Mouse (Mus musculus) liver, embryonic 15.5 days (tissue): ENCODE data around the gene Ppp1r3e. TPM values are rescaled to one million over a fixed set of nuclear protein-coding genes. Genes with fewer than 3 reads are reported as not detected.

ENCODE experiments used
- ATAC-seq: fragments of 200-750 bp; cut with Nextera tagmentation; 2 replicates; pipeline ENCODE4 v1.8.0; 2017; ENCODE audit warnings: moderate number of reproducible peaks, mild to moderate bottlenecking, moderate library complexity; ENCODE audit not compliant: insufficient read depth
- H3K27ac ChIP-seq: fragments of 300-500 bp; sonication (generic); replicated peaks from 2 replicates; pipeline ENCODE4 v1.5.1; 2015; ENCODE audit warnings: mild to moderate bottlenecking, inconsistent platforms
- H3K27me3 ChIP-seq: fragments of 300-500 bp; sonication (generic); 2 replicates; pipeline ENCODE4 v1.6.1; 2015; ENCODE audit warnings: mild to moderate bottlenecking, inconsistent platforms
- H3K36me3 ChIP-seq: fragments of 300-500 bp; sonication (generic); replicated peaks from 2 replicates; pipeline ENCODE4 v1.6.1; 2015; ENCODE audit warnings: moderate library complexity, mild to moderate bottlenecking, inconsistent platforms
- H3K4me1 ChIP-seq: fragments of 300-500 bp; sonication (generic); replicated peaks from 2 replicates; pipeline ENCODE4 v1.6.1; 2015; ENCODE audit warnings: inconsistent platforms
- H3K4me2 ChIP-seq: fragments of 300-500 bp; sonication (generic); 2 replicates; pipeline ENCODE4 v1.6.1; 2015; ENCODE audit warnings: moderate library complexity, mild to moderate bottlenecking, inconsistent platforms
- H3K4me3 ChIP-seq: fragments of 300-500 bp; sonication (generic); replicated peaks from 2 replicates; pipeline ENCODE4 v1.5.1; 2015; ENCODE audit warnings: mild to moderate bottlenecking, inconsistent platforms
- H3K9ac ChIP-seq: fragments of 300-500 bp; sonication (generic); 2 replicates; pipeline ENCODE4 v1.6.1; 2015; ENCODE audit warnings: moderate library complexity, mild to moderate bottlenecking, inconsistent platforms
- H3K9me3 ChIP-seq: fragments of 300-500 bp; sonication (generic); replicated peaks from 2 replicates; pipeline ENCODE4 v1.6.1; 2016; ENCODE audit warnings: inconsistent platforms
- WGBS: fragments of 180-500 bp; shearing (Covaris S2); methylation state at CpG from one replicate; pipeline ENCODE4 v1.1.7; 2015; ENCODE audit warnings: mixed read lengths; ENCODE audit not compliant: insufficient replicate concordance; 5-methylcytosine and 5-hydroxymethylcytosine counted together
- polyA plus RNA-seq: library from polyadenylated mRNA; unstranded; fragments of >200 nt; fragmentation: Nextera tagmentation; extraction: Ambion mirVana; gene quantifications from 2 replicates; pipeline ENCODE4 v1.2.1, GENCODE M21; 2015

Ppp1r3e gene
- polyA plus RNA-seq, 1 experiment from 2014 or later, result 0.33 TPM

DNA sequence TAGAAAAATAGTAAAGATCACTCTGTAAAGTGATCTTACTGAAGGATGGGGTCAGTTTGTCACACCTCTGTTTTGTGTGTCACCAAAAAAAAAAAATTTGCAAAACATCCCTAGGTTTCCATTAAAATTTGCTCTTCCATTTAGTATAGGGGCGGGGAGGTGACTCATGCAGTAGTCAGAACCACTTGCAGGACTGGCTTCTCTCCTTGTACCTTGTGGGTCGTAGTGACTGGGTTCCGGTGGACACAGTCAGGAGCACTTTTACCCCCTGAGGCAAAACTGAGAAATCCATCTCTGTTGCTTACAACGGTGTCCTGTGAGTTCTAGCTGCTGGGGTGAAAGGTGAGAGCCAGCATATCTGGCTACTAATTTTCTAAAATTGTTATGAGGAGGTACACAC lies 26.3 kb upstream of the Ppp1r3e start:
- no peak overlapping the region for H3K9ac ChIP-seq
- 75% methylated on average over 4 of the region's 4 CpGs for WGBS
- no peaks in the 10 kb centered on the region for H3K9me3 ChIP-seq

DNA sequence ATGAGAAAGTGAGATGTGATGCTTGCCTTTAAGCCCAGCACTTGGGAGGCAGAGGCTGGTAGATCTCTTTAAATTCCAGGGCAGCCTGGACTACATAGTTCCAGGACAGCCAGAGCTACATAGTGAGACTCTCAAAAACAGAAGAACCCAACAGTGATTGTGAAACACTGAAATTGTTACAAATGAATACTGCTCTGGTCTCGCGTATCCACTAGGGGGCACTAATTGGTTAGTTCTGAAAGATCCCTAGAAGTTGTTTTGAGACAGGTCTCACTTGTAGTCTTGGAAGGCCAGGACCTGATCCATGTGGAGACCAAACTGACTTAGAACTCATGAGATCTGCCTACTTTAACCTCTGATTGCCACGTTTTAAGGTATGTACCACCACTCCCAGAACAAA lies 23.0 kb upstream of the Ppp1r3e start:
- ATAC-seq, result no peak
- under 1% methylated on average over 3 of the region's 3 CpGs for WGBS
- no peak overlapping the region for H3K4me3 ChIP-seq
- no peak overlapping the region for H3K9ac ChIP-seq
- no peaks in the 10 kb centered on the region for H3K9me3 ChIP-seq
- peaks cover 33% of the 10 kb centered on the region for H3K36me3 ChIP-seq
- no peak overlapping the region for H3K4me2 ChIP-seq
- H3K27me3 ChIP-seq, result 0 out of 2 replicates have a peak, but pooled peaks cover 2% of the 10 kb centered on the region
- H3K4me1 ChIP-seq, result peaks cover 17% of the 10 kb centered on the region
- H3K27ac ChIP-seq, result no peak overlapping the region

More for the DNA sequence above, 26.3 kb upstream of the Ppp1r3e start:
- no peak overlapping the region for H3K4me2 ChIP-seq
- H3K27ac ChIP-seq, result no peak overlapping the region
- H3K27me3 ChIP-seq, result peaks cover 7% of the 10 kb centered on the region; the same call in 1 of the 2 replicates
- no peak for ATAC-seq
- peaks cover under 1% of the 10 kb centered on the region; the same call in 1 of the 2 replicates for H3K36me3 ChIP-seq
- peaks cover 3% of the 10 kb centered on the region for H3K4me1 ChIP-seq
- H3K4me3 ChIP-seq, result no peak overlapping the region

DNA sequence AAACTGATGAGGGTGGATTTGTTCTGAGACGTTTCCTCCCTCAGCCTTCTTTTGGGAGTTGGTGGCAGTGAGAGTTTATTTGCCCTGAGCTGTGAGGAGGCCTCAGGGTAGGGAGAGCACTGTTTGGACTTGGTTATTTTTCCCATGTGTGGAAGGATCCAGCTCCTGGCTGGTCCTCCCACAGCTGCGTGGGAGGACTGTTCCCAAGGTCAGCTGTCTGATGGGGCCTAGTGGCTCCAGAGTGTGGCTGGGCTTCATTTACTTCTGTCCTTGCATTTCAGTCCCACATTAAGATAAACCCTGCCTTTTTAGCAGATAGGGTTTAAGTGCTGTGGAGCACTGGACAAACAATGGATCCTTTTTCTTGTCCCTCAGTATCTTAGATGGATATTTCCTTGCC lies 20.1 kb upstream of the Ppp1r3e start:
- WGBS, result 74% methylated on average over 2 of the region's 2 CpGs
- ATAC-seq, result no peak
- Histone ChIP-seq H3K9me3 (no peaks in the 10 kb centered on the region), H3K4me3 (no peak overlapping the region), H3K36me3 (peaks cover 33% of the 10 kb centered on the region), H3K4me2 (no peak overlapping the region), H3K27me3 (no peaks in the 10 kb centered on the region), H3K27ac (no peak overlapping the region), H3K9ac (no peak overlapping the region), H3K4me1 (peaks cover 33% of the 10 kb centered on the region)

DNA sequence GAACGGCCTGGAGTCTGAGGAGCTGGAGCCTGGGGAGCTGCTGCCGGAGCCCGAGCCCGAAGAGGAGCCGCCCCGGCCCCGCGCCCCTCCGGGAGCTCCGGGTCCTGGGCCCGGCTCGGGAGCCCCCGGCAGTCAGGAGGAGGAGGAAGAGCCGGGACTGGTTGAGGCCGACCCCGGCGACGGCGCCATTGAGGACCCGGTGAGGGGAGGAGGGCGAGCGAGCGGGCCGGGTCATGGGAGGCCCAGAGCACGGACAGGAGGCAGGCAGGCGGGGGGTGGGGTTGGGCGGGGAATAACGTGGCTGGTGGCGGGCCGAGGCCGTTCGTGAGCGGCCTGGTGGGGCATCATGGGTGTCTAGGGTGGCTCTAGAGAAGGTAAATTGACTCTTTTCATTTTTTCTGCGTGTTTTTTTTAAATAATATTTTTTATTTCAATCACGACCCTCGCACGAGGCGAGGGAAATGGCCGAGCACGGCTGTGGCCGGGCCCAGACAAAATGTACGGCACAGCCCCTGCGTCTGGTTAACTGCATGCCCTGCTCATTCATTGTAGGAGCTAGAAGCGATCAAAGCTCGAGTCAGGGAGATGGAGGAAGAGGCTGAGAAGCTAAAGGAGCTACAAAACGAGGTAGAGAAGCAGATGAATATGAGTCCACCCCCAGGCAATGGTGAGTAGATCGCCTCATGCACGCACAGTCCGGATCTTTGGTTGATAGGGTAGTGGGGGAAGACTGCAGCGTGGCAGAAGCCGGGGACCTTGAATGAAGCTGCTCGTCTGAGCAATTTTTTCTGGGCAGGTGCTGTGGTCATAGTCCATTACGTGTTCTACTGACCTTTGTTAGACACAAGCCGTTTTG lies 17.2 kb upstream of the Ppp1r3e start:
- Histone ChIP-seq H3K9me3 (no peaks in the 10 kb centered on the region), H3K9ac (peak overlapping the region; percentile 98), H3K4me3 (peak overlapping the region; percentile 90), H3K4me2 (peak overlapping the region; percentile 89), H3K27me3 (no peaks in the 10 kb centered on the region), H3K27ac (peak overlapping the region; percentile 85), H3K4me1 (peaks cover 36% of the 10 kb centered on the region), H3K36me3 (peaks cover 33% of the 10 kb centered on the region)
- WGBS, result under 1% methylated on average over 53 of the region's 54 CpGs
- ATAC-seq, result peak; percentile 63

DNA sequence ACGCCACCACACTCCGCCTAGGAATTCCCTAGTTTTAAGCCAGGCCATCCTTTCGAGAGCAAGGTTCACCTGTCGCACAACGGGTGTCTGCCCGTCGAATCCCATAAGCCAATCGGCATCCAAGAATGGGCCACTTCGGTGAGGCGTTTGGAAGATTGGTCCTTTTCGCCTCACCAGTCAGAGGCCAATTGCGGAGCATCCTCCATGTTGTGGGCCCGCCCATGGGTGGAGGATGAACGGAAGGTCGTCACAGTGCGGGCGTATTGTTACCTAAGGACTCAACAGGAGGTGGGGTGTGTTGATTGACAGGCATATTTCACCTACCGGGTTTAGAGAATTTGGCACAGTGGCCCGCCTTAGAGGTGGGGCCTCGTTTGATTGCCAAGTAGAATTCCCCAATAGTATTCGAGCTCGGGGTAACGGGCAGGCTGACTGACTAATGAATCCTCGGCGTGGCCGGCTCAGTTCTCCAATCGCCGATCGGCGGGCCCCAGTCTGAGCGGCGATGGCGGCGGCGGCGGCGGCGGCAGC lies 16.4 kb upstream of the Ppp1r3e start:
- ATAC-seq, result peak; percentile 96
- Histone ChIP-seq H3K9me3 (no peaks in the 10 kb centered on the region), H3K4me2 (peak overlapping the region; percentile 89), H3K27me3 (no peaks in the 10 kb centered on the region), H3K4me1 (peaks cover 36% of the 10 kb centered on the region), H3K36me3 (peaks cover 33% of the 10 kb centered on the region), H3K27ac (peak overlapping the region; percentile 88), H3K9ac (peak overlapping the region; percentile 98), H3K4me3 (peak overlapping the region; percentile 90)
- WGBS, result under 1% methylated on average over 38 of the region's 38 CpGs

DNA sequence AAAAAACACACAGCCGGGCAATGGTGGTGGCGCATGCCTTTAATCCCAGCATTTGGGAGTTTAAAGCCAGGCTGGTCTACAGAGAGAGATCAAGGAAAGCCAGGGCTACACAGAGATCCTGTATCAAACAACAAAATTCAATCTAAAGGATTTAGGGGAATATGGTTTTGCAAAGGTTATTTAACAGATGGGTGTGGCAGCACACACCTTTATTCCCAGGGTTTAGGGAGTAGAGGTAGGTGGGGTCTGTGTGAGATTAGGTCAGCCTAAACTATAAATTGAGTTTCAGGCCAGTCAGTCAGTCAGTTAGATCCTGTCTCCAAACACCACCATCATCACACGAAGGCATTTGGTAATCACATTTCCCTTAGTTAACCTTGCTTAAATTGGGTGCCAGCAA lies 14.8 kb upstream of the Ppp1r3e start, which contains the start of gene Pabpn1:
Gene Pabpn1 (plus strand): TSS at position 301 of the 400 bp plus-strand sequence.
- H3K4me3 ChIP-seq, result peak within 1 kb of the TSS; percentile 90
- H3K9ac ChIP-seq, result peak within 1 kb of the TSS; percentile 44
- H3K27ac ChIP-seq, result peak within 1 kb of the TSS; percentile 88
- peak within 1 kb of the TSS; percentile 75 for H3K4me2 ChIP-seq
- no peaks in the 10 kb centered on the region for H3K27me3 ChIP-seq
- 80% methylated on average over 3 of the region's 3 CpGs for WGBS
- H3K9me3 ChIP-seq, result no peaks in the 10 kb centered on the region
- ATAC-seq, result no peak
- H3K4me1 ChIP-seq, result peaks cover 33% of the 10 kb centered on the region
- peaks cover 19% of the 10 kb centered on the region for H3K36me3 ChIP-seq

DNA sequence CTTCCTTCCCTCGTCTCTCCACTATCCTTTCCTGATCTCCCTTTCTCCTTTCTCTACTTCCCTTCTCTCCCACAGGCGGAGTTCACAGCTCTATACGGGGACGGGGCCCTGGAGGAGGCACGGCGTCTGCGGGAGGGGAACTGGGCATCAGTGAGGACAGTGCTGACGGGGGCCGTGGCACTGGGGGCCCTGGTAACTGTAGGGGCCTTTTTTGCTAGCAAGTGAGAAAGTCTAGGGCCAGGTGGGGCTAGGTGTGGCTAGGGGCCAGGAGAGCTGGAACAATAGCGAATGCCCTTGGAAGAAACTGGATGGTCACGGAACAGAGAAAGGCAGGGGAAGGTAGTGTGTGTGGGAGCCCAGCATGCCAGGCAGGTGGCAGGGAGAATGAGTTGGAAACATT lies 8.0 kb upstream of the Ppp1r3e start:
- Histone ChIP-seq H3K4me2 (no peak overlapping the region), H3K9me3 (no peaks in the 10 kb centered on the region), H3K36me3 (no peaks in the 10 kb centered on the region), H3K4me3 (no peak overlapping the region), H3K4me1 (peaks cover 20% of the 10 kb centered on the region), H3K27me3 (no peaks in the 10 kb centered on the region), H3K27ac (no peak overlapping the region), H3K9ac (no peak overlapping the region)
- ATAC-seq, result no peak
- 79% methylated on average over 11 of the region's 11 CpGs for WGBS

DNA sequence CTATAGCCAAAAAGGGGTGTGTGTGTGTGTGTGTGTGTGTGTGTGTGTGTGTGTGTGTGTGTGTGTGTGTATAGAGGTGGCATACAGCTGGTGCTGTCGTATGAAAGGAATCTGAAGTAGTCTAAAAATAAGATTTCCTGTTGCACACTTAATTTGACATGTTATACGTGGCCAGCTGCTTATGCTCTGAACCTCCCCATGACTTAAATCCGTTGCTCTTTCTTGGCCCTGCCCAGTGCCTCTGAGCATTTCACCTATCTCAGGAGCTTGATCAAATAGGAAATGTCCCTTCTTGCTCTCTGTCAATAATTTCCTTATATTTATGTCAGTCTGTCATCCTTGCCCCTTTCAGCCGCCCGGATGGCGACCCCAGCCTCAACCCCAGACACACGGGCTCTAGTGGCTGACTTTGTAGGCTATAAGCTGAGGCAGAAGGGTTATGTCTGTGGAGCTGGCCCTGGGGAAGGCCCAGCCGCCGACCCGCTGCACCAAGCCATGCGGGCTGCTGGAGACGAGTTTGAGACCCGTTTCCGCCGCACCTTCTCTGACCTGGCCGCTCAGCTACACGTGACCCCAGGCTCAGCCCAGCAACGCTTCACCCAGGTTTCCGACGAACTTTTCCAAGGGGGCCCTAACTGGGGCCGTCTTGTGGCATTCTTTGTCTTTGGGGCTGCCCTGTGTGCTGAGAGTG lies 6.8 kb upstream of the Ppp1r3e start:
- H3K9ac ChIP-seq, result no peak overlapping the region
- ATAC-seq, result no peak
- 51% methylated on average over 21 of the region's 21 CpGs for WGBS

DNA sequence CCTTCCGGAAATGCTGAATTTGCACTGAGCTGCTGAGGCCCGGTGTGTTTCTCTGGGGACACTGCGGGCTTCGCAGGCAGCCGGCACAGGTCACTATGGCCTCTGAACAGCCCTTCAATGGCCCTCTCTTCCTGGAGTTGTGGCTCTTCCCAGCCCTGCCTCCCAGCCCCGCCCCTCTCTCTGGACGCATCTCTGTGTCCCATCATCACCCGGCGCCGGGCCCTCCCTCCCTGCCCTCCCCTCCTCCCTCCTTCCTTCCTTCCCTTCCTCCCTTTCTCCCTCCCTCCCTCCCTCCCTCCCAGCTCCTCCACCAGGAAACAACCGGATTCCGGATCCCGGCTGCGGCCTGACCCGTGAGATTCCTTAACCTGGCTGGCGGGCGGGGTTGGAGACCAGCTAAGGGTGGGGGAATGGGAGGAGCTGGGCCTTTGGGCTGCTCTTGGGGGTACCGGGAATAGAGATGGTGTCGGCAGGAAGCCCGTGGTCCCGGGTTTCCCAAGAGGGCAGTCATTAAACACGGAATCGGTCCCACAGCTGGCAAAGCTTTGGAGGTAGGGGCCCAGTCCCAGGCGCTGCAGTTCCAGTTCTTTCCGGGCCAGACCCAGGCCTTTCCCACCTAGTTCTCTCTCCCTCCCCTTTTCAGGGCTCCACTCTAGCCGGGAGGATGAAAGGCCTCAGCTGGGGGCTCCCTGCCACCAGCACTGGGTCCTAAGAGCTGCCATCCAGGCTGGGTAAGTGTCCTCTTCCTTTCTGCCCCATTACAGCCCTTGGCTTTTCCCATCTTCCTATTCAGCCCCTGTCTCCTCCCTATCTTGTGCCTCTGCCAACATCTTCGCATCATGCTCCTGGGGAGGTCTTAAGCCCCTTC lies 6.0 kb upstream of the Ppp1r3e start, which contains the start of the genes Bcl2l2 and Gm20521:
Gene Bcl2l2 (plus strand): TSS at position 224 of the 868 bp plus-strand sequence.
Gene Gm20521 (plus strand): TSS at position 288 of the 868 bp plus-strand sequence.
- peak within 1 kb of the TSS; percentile 57 for H3K4me3 ChIP-seq
- H3K4me1 ChIP-seq, result peaks cover 20% of the 10 kb centered on the region
- H3K4me2 ChIP-seq, result peak within 1 kb of the TSS; percentile 80
- H3K9me3 ChIP-seq, result no peaks in the 10 kb centered on the region
- peak within 1 kb of the TSS; percentile 70 for H3K27ac ChIP-seq
- peak; percentile 83 for ATAC-seq
- WGBS, result 2% methylated on average over 27 of the region's 27 CpGs
- H3K27me3 ChIP-seq, result no peaks in the 10 kb centered on the region
- H3K9ac ChIP-seq, result peak within 1 kb of the TSS; percentile 53
- H3K36me3 ChIP-seq, result no peaks in the 10 kb centered on the region

More for the DNA sequence above, 6.8 kb upstream of the Ppp1r3e start:
- peak overlapping the region; percentile 62; the same call in 1 of the 2 replicates for H3K27ac ChIP-seq
- no peaks in the 10 kb centered on the region for H3K27me3 ChIP-seq
- no peaks in the 10 kb centered on the region for H3K9me3 ChIP-seq
- H3K36me3 ChIP-seq, result no peaks in the 10 kb centered on the region
- peaks cover 20% of the 10 kb centered on the region for H3K4me1 ChIP-seq
- H3K4me2 ChIP-seq, result peak overlapping the region; percentile 80
- peak overlapping the region; percentile 57 for H3K4me3 ChIP-seq

DNA sequence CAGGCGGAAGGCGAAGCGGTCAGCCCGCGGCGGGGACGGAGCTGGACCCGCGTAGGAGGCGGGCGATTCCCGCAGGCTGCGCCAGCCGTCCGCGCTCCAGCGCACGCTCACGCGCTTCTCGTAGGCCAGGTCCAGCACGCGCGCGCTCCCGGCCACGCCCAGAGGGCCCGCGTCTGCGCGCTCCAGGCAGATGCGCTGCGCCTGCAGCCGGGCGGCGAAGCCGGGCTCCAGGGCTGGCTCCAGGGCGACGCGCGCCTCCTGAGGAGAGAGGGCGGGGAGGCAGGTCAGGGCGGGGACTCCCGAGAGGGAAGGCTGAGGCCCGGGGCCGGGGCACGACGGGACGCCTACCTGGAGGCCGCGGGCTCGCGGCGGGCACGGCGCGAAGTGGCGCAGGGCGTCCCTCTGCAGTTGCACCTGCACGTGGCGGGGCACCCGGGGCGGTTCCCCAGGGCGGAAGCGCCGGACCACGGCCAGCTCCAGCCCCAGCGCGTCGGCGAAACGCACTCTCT lies 757 bp downstream of the Ppp1r3e start:
- peak; percentile 93 for ATAC-seq
- Histone ChIP-seq H3K9ac (peak overlapping the region; percentile 71), H3K4me3 (peak overlapping the region; percentile 77), H3K9me3 (no peaks in the 10 kb centered on the region), H3K36me3 (no peaks in the 10 kb centered on the region), H3K27ac (peak overlapping the region; percentile 75), H3K4me1 (peaks cover 29% of the 10 kb centered on the region), H3K27me3 (peaks cover 22% of the 10 kb centered on the region), H3K4me2 (peak overlapping the region; percentile 93)
- WGBS, result under 1% methylated on average over 72 of the region's 72 CpGs
